Mouse (Mus musculus): ENCODE results near the gene Bricd5. TPM values are rescaled to one million over a fixed set of nuclear protein-coding genes. Genes with fewer than 3 reads are reported as not detected.

Bricd5 gene
- total and polyA plus RNA-seq, 2 experiments from 2014 or later, result not detected

- Histone ChIP-seq H3K4me3 (ENCODE audit: low read depth, low read length) (no peak overlapping the region), H3K27me3 (ENCODE audit: control insufficient read depth, insufficient read depth, low read length) (no peaks in the 10 kb centered on the region), H3K36me3 (replicated peaks; ENCODE audit: control insufficient read depth, insufficient read depth, low read length) (no peaks in the 10 kb centered on the region), H3K4me1 (ENCODE audit: control insufficient read depth, insufficient read depth) (0 out of 2 replicates have a peak, but pooled peaks cover 3% of the 10 kb centered on the region), H3K4me2 (ENCODE audit: low read depth, low read length) (no peak overlapping the region), H3K9ac (replicated peaks; ENCODE audit: low read depth, low read length) (no peak overlapping the region), H3K9me3 (replicated peaks; ENCODE audit: control insufficient read depth, low read length) (no peaks in the 10 kb centered on the region), H3K27ac (ENCODE audit: low read depth) (no peak overlapping the region)
- WGBS, result 35% methylated on average over 1 of the region's 1 CpGs
- no peak for TF ChIP-seq CTCF (IDR thresholded peaks at IDR 0.05; ENCODE audit: low read depth)
- TF ChIP-seq EP300 (IDR thresholded peaks at IDR 0.05; ENCODE audit: low read depth), result no peak
- ATAC-seq (ENCODE audit: insufficient read depth, low read depth) (peak; percentile 30; the same call in 1 of the 2 replicates), DNase-seq (ENCODE audit: low spot score) (no peak)
Observed at GRCm38 (mm10) chr17:24462932-24463331, 10.8 kb upstream of the Bricd5 start.

DNA sequence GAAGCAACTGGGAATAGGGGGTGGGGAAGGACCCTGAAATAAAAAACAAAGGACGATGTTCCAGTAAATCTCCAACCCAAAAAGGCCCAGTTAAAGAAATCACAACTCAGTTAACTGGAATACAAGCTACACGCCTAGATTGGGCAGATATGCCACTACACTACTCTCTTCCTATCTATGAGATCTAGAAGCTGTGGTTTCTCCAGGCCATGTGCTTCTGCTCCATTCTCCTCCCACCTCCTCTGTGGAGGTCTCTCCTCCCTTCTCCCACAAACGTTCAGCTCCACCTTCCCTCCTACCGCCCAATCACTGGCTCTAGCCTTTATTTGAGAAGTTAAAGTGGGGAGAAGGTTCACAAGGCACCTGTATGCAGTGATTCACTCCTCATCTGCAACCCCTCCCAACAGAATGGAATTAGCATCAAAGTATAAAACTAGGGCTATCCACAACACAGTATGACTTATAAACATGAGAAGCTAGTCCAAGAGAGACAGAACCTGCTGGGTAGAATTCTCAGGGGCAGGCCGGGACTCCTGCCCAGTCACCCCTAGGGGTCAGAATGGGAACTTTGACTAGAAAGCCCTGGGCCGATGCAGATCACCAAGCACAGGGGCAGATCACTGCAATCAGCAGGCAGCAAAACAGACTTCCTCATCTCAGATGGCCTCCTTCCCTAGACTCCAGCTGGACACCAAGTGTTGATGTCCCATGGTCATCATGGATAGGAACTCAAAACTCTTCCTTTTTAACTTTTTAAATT, 10.1 kb upstream of the Bricd5 start:
- Histone ChIP-seq H3K9ac (replicated peaks; ENCODE audit: low read depth, low read length) (no peak overlapping the region), H3K4me3 (ENCODE audit: low read depth, low read length) (no peak overlapping the region), H3K27me3 (ENCODE audit: control insufficient read depth, insufficient read depth, low read length) (no peaks in the 10 kb centered on the region), H3K36me3 (replicated peaks; ENCODE audit: control insufficient read depth, insufficient read depth, low read length) (no peaks in the 10 kb centered on the region), H3K4me2 (ENCODE audit: low read depth, low read length) (no peak overlapping the region), H3K27ac (ENCODE audit: low read depth) (no peak overlapping the region), H3K9me3 (replicated peaks; ENCODE audit: control insufficient read depth, low read length) (no peaks in the 10 kb centered on the region), H3K4me1 (ENCODE audit: control insufficient read depth, insufficient read depth) (0 out of 2 replicates have a peak, but pooled peaks cover 3% of the 10 kb centered on the region)
- no peak for DNase-seq (ENCODE audit: low spot score)
- ATAC-seq (ENCODE audit: insufficient read depth, low read depth), result no peak; the same call in 1 of the 2 replicates
- TF ChIP-seq CTCF (IDR thresholded peaks at IDR 0.05; ENCODE audit: low read depth) (no peak), EP300 (IDR thresholded peaks at IDR 0.05; ENCODE audit: low read depth) (no peak)
- 49% methylated on average over 6 of the region's 6 CpGs for WGBS

DNA sequence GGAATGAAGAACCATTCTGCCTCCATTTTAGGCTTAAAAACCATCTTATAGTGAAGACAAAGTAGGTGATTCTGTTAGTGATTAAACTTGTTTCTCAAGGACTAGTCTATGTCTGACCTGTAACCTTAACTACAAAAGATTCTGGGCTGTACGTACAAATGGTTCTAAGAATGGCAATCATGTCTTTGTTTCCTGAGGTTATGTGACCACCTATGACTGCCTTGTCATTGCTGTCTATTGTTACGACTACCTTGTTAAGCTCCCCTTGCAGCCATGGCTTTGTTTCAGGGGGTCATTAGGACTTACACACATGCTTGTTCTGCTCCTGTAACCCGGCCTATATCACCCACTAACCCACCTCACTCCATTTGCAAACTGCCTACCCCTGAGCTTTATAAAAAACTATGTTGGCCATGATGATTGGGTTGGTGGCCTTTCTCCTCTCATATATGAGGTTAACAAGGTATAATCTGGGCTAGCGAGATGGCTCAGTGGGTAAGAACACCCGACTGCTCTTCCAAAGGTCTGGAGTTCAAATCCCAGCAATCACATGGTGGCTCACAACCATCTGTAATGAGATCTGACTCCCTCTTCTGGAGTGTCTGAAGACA, 4.9 kb upstream of the Bricd5 start:
- ATAC-seq (ENCODE audit: insufficient read depth, low read depth), result no peak
- WGBS, result 96% methylated on average over 5 of the region's 5 CpGs
- H3K36me3 ChIP-seq (replicated peaks; ENCODE audit: control insufficient read depth, insufficient read depth, low read length), result peaks cover 5% of the 10 kb centered on the region; the same call in 1 of the 2 replicates

GRCm38 (mm10) chr17:24469336-24469909, 4.3 kb upstream of the Bricd5 start:
- Histone ChIP-seq H3K4me3 (ENCODE audit: low read depth, low read length) (peak overlapping the region; percentile 66), H3K27ac (ENCODE audit: low read depth) (peak overlapping the region; percentile 84), H3K9ac (replicated peaks; ENCODE audit: low read depth, low read length) (peak overlapping the region; percentile 44), H3K27me3 (ENCODE audit: control insufficient read depth, insufficient read depth, low read length) (no peaks in the 10 kb centered on the region), H3K4me2 (ENCODE audit: low read depth, low read length) (peak overlapping the region; percentile 86), H3K4me1 (ENCODE audit: control insufficient read depth, insufficient read depth) (peaks cover 21% of the 10 kb centered on the region), H3K9me3 (replicated peaks; ENCODE audit: control insufficient read depth, low read length) (no peaks in the 10 kb centered on the region), H3K36me3 (replicated peaks; ENCODE audit: control insufficient read depth, insufficient read depth, low read length) (peaks cover 8% of the 10 kb centered on the region)
- ATAC-seq (ENCODE audit: insufficient read depth, low read depth) (no peak), DNase-seq (ENCODE audit: low spot score) (no peak)
- WGBS, result 15% methylated on average over 7 of the region's 7 CpGs
- TF ChIP-seq EP300 (IDR thresholded peaks at IDR 0.05; ENCODE audit: low read depth), result no peak
- no peak for TF ChIP-seq CTCF (IDR thresholded peaks at IDR 0.05; ENCODE audit: low read depth)

More for the DNA sequence above, 4.9 kb upstream of the Bricd5 start:
- H3K27ac ChIP-seq (ENCODE audit: low read depth), result no peak overlapping the region
- H3K9ac ChIP-seq (replicated peaks; ENCODE audit: low read depth, low read length), result no peak overlapping the region
- TF ChIP-seq CTCF (IDR thresholded peaks at IDR 0.05; ENCODE audit: low read depth) (no peak), EP300 (IDR thresholded peaks at IDR 0.05; ENCODE audit: low read depth) (no peak)
- peaks cover 21% of the 10 kb centered on the region for H3K4me1 ChIP-seq (ENCODE audit: control insufficient read depth, insufficient read depth)
- DNase-seq (ENCODE audit: low spot score), result no peak
- H3K27me3 ChIP-seq (ENCODE audit: control insufficient read depth, insufficient read depth, low read length), result no peaks in the 10 kb centered on the region
- no peaks in the 10 kb centered on the region for H3K9me3 ChIP-seq (replicated peaks; ENCODE audit: control insufficient read depth, low read length)
- no peak overlapping the region for H3K4me2 ChIP-seq (ENCODE audit: low read depth, low read length)
- H3K4me3 ChIP-seq (ENCODE audit: low read depth, low read length), result no peak overlapping the region

GRCm38 (mm10) chr17:24469910-24470602, 3.6 kb upstream of the Bricd5 start, which contains the start of the genes E4f1 and Pgp:
E4f1 (minus strand) TSS chr17:24470313.
Pgp (plus strand) TSS chr17:24470392.
- peak; percentile 96 for ATAC-seq (ENCODE audit: insufficient read depth, low read depth)

More at GRCm38 (mm10) chr17:24469910-24470602, 3.6 kb upstream of the Bricd5 start, which contains the start of the genes E4f1 and Pgp:
- Histone ChIP-seq H3K36me3 (replicated peaks; ENCODE audit: control insufficient read depth, insufficient read depth, low read length) (peaks cover 14% of the 10 kb centered on the region), H3K27ac (ENCODE audit: low read depth) (peak within 1 kb of the TSS; percentile 84), H3K4me1 (ENCODE audit: control insufficient read depth, insufficient read depth) (peaks cover 21% of the 10 kb centered on the region), H3K9ac (replicated peaks; ENCODE audit: low read depth, low read length) (peak within 1 kb of the TSS; percentile 67), H3K4me3 (ENCODE audit: low read depth, low read length) (peak within 1 kb of the TSS; percentile 66), H3K27me3 (ENCODE audit: control insufficient read depth, insufficient read depth, low read length) (no peaks in the 10 kb centered on the region), H3K4me2 (ENCODE audit: low read depth, low read length) (peak within 1 kb of the TSS; percentile 86), H3K9me3 (replicated peaks; ENCODE audit: control insufficient read depth, low read length) (no peaks in the 10 kb centered on the region)
- WGBS, result under 1% methylated on average over 71 of the region's 75 CpGs
- peak; percentile 98 for DNase-seq (ENCODE audit: low spot score)
- TF ChIP-seq CTCF (IDR thresholded peaks at IDR 0.05; ENCODE audit: low read depth) (no peak), EP300 (IDR thresholded peaks at IDR 0.05; ENCODE audit: low read depth) (peak; percentile 69; the same call in 1 of the 2 replicates)
